Mouse (Mus musculus): ENCODE results near the gene Sipa1l1. TPM values are rescaled to one million over a fixed set of nuclear protein-coding genes. Genes with fewer than 3 reads are reported as not detected.

Sipa1l1 gene
- polyA plus RNA-seq, 1 experiment from 2014 or later, result 26.4 TPM

DNA sequence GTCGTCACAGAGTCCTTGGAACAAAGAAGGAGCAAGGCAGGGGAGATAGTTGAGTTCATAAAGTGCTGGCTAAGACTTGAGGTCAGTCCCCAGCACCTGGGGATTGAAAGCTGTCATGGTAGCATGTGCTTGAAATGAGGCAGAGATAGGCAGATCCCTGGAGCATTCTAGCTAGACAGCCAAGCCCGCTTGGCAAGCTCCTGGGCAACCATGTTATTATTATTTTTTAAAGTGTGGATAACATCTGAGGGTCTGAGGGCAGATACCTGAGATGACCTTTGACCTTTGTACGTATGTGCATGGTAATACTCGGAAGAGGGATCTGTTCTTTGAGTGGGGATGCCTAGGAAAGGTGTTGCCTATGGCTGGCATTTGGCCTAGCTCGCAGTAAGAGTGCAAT, 188.3 kb downstream of the Sipa1l1 start:
- H3K4me2 ChIP-seq, result no peak overlapping the region
- H3K27me3 ChIP-seq (replicated peaks), result no peaks in the 10 kb centered on the region
- H3K4me1 ChIP-seq, result no peaks in the 10 kb centered on the region
- 80% methylated on average over 5 of the region's 5 CpGs for WGBS
- no peaks in the 10 kb centered on the region for H3K36me3 ChIP-seq
- ATAC-seq (ENCODE audit: insufficient read depth, low FRiP score, low read depth), result no peak
- H3K9ac ChIP-seq, result no peak overlapping the region
- H3K4me3 ChIP-seq (replicated peaks), result no peak overlapping the region
- no peak overlapping the region for H3K27ac ChIP-seq
- H3K9me3 ChIP-seq, result no peaks in the 10 kb centered on the region

DNA sequence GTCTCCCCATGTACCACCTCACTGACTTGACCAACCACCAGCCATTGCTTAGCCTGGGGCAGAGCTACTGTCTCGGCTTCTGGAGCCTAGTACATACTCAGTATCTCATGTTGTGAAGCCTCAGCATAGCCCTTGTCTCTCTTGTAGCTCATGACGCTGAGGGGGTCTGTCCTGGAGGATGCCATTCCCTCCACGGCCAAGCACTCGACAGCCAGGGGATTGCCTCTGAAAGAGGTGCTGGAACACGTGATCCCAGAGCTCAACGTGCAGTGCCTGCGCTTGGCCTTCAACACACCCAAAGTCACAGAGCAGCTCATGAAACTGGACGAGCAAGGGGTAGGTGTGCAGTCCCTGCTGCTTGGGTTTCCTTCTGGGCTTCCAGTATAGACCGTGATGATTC, 193.7 kb downstream of the Sipa1l1 start:
- no peak overlapping the region for H3K27ac ChIP-seq
- H3K4me1 ChIP-seq, result no peaks in the 10 kb centered on the region
- WGBS, result 89% methylated on average over 9 of the region's 9 CpGs
- no peaks in the 10 kb centered on the region for H3K36me3 ChIP-seq
- no peak for ATAC-seq (ENCODE audit: insufficient read depth, low FRiP score, low read depth)
- H3K9ac ChIP-seq, result no peak overlapping the region
- no peak overlapping the region for H3K4me2 ChIP-seq
- H3K27me3 ChIP-seq (replicated peaks), result no peaks in the 10 kb centered on the region
- H3K4me3 ChIP-seq (replicated peaks), result no peak overlapping the region
- no peaks in the 10 kb centered on the region for H3K9me3 ChIP-seq

DNA sequence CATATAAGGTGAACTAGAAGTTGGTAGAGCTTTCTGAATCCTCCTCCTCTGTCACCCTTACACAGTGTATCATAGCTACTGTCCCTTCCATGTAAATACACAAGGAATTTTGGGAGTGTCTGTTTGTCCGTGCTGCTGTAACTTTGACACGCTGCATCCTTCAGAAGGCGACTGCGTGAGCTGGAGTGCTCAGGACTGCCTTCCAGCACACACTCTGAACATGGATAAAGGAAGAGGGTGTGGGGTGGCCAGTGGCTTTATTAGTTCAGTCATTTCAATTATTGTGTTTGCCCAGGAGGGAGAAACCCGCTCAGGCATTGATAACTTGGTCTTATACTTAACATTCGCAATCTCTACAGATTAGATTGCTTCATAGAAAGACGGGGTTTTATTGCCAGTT, 195.1 kb downstream of the Sipa1l1 start:
- Histone ChIP-seq H3K27ac (no peak overlapping the region), H3K4me2 (no peak overlapping the region), H3K27me3 (replicated peaks) (no peaks in the 10 kb centered on the region), H3K9me3 (no peaks in the 10 kb centered on the region), H3K36me3 (no peaks in the 10 kb centered on the region), H3K4me1 (no peaks in the 10 kb centered on the region), H3K4me3 (replicated peaks) (no peak overlapping the region), H3K9ac (no peak overlapping the region)
- 76% methylated on average over 7 of the region's 7 CpGs for WGBS
- no peak for ATAC-seq (ENCODE audit: insufficient read depth, low FRiP score, low read depth)

DNA sequence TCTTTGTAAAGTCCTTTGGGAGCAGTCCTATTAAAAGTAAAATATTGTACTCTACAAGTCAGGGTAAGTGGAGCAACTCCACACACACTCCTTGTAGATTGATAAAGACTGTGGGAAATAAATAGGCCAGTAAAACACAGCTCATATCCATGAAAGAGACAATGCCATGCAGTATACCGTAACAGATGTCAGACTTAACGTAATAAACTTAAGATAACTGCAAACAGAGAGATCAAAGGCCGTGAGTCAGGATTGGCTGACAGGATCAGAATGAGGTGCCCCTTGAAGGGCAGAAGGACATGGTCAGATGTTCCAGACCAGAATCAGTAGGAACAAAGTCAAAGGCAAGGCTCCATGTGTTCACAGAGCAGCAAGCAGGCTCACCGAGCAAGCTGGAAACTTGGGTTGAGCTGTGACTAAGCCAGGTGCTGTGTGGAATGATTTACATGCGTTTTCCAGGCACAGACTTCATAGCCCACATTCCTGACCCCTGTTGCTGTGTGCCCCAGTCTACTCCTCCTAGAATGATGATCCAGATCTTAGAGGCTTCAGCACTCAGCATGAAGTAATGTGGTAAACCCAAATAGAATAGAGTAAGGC, 196.3 kb downstream of the Sipa1l1 start:
- no peak overlapping the region for H3K4me2 ChIP-seq
- H3K27me3 ChIP-seq (replicated peaks), result no peaks in the 10 kb centered on the region
- 59% methylated on average over 5 of the region's 5 CpGs for WGBS
- no peak overlapping the region for H3K9ac ChIP-seq
- H3K36me3 ChIP-seq, result no peaks in the 10 kb centered on the region
- no peak overlapping the region for H3K4me3 ChIP-seq (replicated peaks)
- no peak for ATAC-seq (ENCODE audit: insufficient read depth, low FRiP score, low read depth)
- 0 out of 2 replicates have a peak, but pooled peaks cover 2% of the 10 kb centered on the region for H3K4me1 ChIP-seq
- H3K27ac ChIP-seq, result no peak overlapping the region
- no peaks in the 10 kb centered on the region for H3K9me3 ChIP-seq

DNA sequence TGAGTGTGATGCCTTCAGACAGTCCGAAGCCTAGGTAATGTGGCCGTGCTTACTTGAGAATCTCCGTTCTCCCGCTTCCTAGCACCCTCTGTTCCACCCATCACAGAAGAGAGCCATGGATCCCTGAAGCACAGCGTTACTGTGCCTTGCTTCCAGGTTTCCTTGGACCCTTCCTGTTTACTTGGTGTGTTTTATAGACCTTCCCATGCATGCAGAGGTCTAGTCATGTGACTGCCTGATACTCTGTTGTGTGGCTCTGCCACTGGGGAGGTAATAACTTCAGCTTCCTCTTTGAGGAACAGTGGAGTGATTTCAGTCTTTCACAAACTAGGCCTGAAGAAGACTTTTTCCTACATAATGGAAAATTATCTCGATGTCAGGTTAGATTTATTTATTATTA, 197.6 kb downstream of the Sipa1l1 start:
- H3K9me3 ChIP-seq, result no peaks in the 10 kb centered on the region
- H3K4me3 ChIP-seq (replicated peaks), result no peak overlapping the region
- no peaks in the 10 kb centered on the region for H3K27me3 ChIP-seq (replicated peaks)
- no peak overlapping the region for H3K4me2 ChIP-seq
- WGBS, result 82% methylated on average over 6 of the region's 6 CpGs
- no peak overlapping the region for H3K27ac ChIP-seq
- ATAC-seq (ENCODE audit: insufficient read depth, low FRiP score, low read depth), result no peak
- H3K9ac ChIP-seq, result no peak overlapping the region
- H3K36me3 ChIP-seq, result no peaks in the 10 kb centered on the region
- 0 out of 2 replicates have a peak, but pooled peaks cover 2% of the 10 kb centered on the region for H3K4me1 ChIP-seq

DNA sequence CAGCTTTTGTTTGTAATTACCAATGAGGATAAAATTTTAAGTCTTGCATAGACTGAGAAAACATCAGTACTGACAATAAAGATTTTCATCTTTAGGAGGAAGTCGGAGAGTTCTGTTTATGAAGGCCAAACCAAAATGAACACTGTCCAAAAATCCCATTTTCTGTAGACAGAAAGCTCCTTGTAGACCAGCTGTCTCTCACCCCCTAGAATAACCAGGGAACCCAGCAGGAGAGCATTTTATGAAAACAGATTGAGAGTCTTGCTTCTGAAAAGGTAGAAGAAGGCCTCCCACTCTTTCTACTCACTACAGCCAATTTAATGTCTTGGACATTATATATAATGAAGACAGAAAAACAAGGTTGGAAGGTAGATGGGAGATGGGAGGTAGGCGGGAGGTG, 198.2 kb downstream of the Sipa1l1 start:
- H3K27ac ChIP-seq, result no peak overlapping the region
- ATAC-seq (ENCODE audit: insufficient read depth, low FRiP score, low read depth), result no peak
- 74% methylated on average over 2 of the region's 2 CpGs for WGBS
- no peak overlapping the region for H3K4me3 ChIP-seq (replicated peaks)
- no peak overlapping the region for H3K4me2 ChIP-seq
- H3K4me1 ChIP-seq, result 0 out of 2 replicates have a peak, but pooled peaks cover 2% of the 10 kb centered on the region
- H3K27me3 ChIP-seq (replicated peaks), result no peaks in the 10 kb centered on the region
- H3K36me3 ChIP-seq, result no peaks in the 10 kb centered on the region
- no peaks in the 10 kb centered on the region for H3K9me3 ChIP-seq
- no peak overlapping the region for H3K9ac ChIP-seq

DNA sequence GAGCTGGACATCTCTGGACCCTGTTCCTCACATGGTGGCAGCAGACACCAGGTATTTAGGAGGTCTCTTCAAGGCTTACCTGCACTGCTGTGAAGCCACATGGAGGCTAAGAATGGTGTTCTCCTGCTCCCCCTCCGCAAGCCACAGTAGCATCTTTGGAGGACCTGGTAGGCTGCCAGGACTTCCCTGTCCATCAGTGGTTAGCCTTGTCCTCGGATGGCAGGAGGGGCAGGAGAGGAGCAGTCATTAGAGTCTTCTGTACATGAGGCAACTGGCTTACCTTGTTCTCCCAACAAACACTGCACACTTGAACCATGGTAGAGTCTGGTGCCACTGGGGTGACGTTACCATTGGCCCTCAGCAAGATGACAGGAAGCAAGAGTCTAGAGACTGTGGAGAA, 198.9 kb downstream of the Sipa1l1 start:
- no peak for ATAC-seq (ENCODE audit: insufficient read depth, low FRiP score, low read depth)
- no peak overlapping the region for H3K4me2 ChIP-seq

DNA sequence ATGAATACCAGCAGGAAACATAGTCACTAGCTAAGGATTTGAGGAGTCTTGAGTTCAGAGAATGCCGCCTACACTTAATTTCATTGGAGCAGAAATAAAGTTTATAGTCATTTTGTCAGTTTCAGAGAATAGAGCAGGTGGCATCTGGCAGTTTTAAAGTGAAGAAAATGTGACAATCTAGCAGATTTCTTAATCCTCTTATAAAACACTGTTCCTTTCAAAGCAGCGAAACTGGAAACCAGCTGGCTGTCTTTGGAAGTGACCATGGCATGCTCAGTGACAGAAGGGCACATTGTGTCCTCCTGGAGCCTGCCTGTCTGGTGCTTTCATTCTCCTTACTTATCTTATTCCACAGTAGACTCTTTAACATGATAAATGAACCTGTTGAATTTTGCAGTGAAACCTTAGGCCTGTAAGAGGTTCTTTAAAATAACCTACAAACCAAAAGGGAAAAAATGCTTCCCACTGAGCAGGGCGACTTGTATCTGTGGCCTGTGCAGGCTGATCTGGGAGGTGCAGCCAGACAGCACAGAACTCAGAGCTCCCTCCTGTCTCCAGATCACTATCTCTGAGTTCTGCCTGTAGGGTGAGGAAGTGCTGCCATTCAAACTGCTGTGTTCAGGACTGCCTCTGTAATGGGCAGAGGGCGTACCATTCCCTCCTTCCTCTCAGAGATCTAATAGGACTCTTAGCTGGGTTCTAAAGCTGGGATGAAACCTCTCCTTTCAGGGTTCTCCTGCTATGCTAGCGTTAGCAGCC, 200.5 kb downstream of the Sipa1l1 start:
- ATAC-seq (ENCODE audit: insufficient read depth, low FRiP score, low read depth), result no peak

More for the DNA sequence above, 198.9 kb downstream of the Sipa1l1 start:
- Histone ChIP-seq H3K27me3 (replicated peaks) (no peaks in the 10 kb centered on the region), H3K4me1 (0 out of 2 replicates have a peak, but pooled peaks cover 2% of the 10 kb centered on the region), H3K9ac (no peak overlapping the region), H3K4me3 (replicated peaks) (no peak overlapping the region), H3K9me3 (no peaks in the 10 kb centered on the region), H3K36me3 (no peaks in the 10 kb centered on the region), H3K27ac (no peak overlapping the region)
- 79% methylated on average over 3 of the region's 3 CpGs for WGBS

DNA sequence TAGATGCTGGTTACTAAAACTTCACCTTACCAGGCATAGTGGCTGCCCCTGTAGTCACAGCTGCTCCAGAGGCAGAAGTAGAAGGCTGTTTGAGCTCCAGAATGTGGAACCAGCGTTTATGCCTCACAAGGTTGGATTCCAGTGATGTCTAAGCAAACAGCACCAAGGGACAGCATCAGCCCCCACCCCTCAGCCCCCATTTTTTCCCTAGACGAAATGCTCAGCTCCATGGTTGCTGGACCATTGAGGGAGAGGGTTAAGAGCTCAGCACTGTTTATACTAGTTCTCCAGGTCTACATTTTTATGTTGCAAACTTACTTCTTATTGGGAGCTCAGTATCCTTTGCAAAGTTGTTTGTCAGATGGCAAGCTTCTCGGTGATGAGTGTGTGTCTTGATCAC, 202.1 kb downstream of the Sipa1l1 start:
- Histone ChIP-seq H3K9me3 (no peaks in the 10 kb centered on the region), H3K36me3 (no peaks in the 10 kb centered on the region), H3K9ac (no peak overlapping the region), H3K4me2 (no peak overlapping the region), H3K4me1 (0 out of 2 replicates have a peak, but pooled peaks cover 2% of the 10 kb centered on the region), H3K4me3 (replicated peaks) (no peak overlapping the region), H3K27me3 (replicated peaks) (no peaks in the 10 kb centered on the region), H3K27ac (no peak overlapping the region)
- no peak for ATAC-seq (ENCODE audit: insufficient read depth, low FRiP score, low read depth)
- 62% methylated on average over 3 of the region's 3 CpGs for WGBS

More for the DNA sequence above, 200.5 kb downstream of the Sipa1l1 start:
- Histone ChIP-seq H3K4me1 (0 out of 2 replicates have a peak, but pooled peaks cover 2% of the 10 kb centered on the region), H3K27me3 (replicated peaks) (no peaks in the 10 kb centered on the region), H3K4me2 (no peak overlapping the region), H3K27ac (no peak overlapping the region), H3K9ac (no peak overlapping the region), H3K9me3 (no peaks in the 10 kb centered on the region), H3K4me3 (replicated peaks) (no peak overlapping the region), H3K36me3 (no peaks in the 10 kb centered on the region)
- 67% methylated on average over 5 of the region's 5 CpGs for WGBS

DNA sequence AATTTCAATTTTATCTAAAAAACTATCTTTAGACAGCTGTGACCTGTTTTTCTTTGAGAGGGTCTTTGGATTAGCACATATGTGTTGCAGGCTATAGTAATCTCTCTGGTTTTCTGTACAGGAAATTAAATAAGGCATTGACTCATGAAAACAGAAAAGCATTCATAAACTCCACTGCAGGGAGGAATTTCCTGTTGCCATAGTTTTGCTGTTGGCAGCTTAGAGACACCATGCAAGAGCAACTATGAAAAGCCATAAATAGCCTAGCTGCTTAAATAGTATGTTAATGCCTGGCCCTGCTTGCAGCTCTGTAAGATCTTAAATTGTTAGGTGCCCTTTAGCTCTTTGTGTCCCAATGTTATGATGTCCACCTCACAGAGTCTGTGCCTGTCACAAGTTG, 204.9 kb downstream of the Sipa1l1 start:
- ATAC-seq (ENCODE audit: insufficient read depth, low FRiP score, low read depth), result no peak
- no peak overlapping the region for H3K9ac ChIP-seq
- 0 out of 2 replicates have a peak, but pooled peaks cover 2% of the 10 kb centered on the region for H3K4me1 ChIP-seq
- H3K27me3 ChIP-seq (replicated peaks), result no peaks in the 10 kb centered on the region
- no peaks in the 10 kb centered on the region for H3K36me3 ChIP-seq
- no peak overlapping the region for H3K4me3 ChIP-seq (replicated peaks)
- H3K9me3 ChIP-seq, result no peaks in the 10 kb centered on the region
- no peak overlapping the region for H3K4me2 ChIP-seq
- H3K27ac ChIP-seq, result peak overlapping the region; percentile 54; the same call in 1 of the 2 replicates

DNA sequence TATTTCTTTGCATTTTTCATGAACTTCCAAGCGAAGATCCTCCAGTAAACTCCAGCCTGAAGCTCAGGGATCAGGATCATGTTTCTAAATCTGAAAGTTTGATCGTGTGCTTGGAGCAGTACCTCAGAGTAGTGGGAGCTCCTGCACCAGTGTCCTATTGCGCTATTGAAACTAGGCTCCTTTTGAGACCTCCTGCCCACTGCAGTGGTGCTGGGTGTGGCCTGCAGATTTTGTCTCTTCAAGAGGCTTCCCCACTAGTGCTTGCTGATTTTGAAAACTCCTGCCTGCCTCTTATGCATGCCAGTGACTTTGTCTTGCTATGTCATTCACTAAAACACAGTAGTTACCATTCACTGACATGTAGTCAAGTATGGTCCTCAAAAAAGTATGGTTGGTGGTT, 213.8 kb downstream of the Sipa1l1 start:
- Histone ChIP-seq H3K27ac (no peak overlapping the region), H3K4me3 (replicated peaks) (no peak overlapping the region), H3K9me3 (no peaks in the 10 kb centered on the region), H3K4me2 (no peak overlapping the region), H3K9ac (no peak overlapping the region), H3K4me1 (no peaks in the 10 kb centered on the region), H3K27me3 (replicated peaks) (no peaks in the 10 kb centered on the region), H3K36me3 (peaks cover 5% of the 10 kb centered on the region; the same call in 1 of the 2 replicates)
- no peak for ATAC-seq (ENCODE audit: insufficient read depth, low FRiP score, low read depth)
- 78% methylated on average over 3 of the region's 3 CpGs for WGBS

DNA sequence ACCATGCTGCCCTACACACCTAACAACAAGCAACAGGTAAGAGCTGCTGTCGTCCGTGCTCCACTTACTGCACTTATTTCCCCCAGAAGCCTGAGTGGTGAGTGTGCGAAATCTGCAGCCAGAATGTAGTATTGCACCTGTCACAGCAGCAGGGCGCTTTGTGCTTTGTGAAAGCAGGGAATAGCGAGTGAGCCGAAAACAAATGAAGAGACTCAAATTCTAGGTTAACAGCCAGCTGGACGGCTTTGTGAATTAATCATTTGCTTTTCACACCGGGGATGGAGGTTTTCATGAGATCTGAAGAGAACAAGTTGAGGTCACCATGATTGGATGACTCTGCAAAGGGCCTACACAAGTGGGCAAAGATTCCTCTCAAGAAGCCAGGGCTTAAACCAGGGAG, 215.6 kb downstream of the Sipa1l1 start:
- H3K4me3 ChIP-seq (replicated peaks), result no peak overlapping the region
- 85% methylated on average over 8 of the region's 8 CpGs for WGBS
- no peaks in the 10 kb centered on the region for H3K27me3 ChIP-seq (replicated peaks)
- no peak overlapping the region for H3K4me2 ChIP-seq
- H3K9ac ChIP-seq, result no peak overlapping the region
- no peaks in the 10 kb centered on the region for H3K9me3 ChIP-seq
- no peak overlapping the region for H3K27ac ChIP-seq
- H3K4me1 ChIP-seq, result no peaks in the 10 kb centered on the region
- no peak for ATAC-seq (ENCODE audit: insufficient read depth, low FRiP score, low read depth)
- H3K36me3 ChIP-seq, result peaks cover 5% of the 10 kb centered on the region; the same call in 1 of the 2 replicates

All from stomach, embryonic 15.5 days (tissue).